Mouse (Mus musculus) stomach, embryonic 15.5 days (tissue): ENCODE results near the gene Wfikkn2. TPM values are rescaled to one million over a fixed set of nuclear protein-coding genes. Genes with fewer than 3 reads are reported as not detected.
"Not testable (repeated sequence)": the region's sequence is repeated elsewhere in the genome, so short reads cannot be mapped to it uniquely, and the experiment has no call there.

Experiments
- ATAC-seq: fragments of 200-750 bp; cut with Nextera tagmentation; 2 replicates; pipeline ENCODE4 v1.8.0; 2017; ENCODE audit warnings: low read depth, moderate number of reproducible peaks, moderate TSS enrichment; ENCODE audit not compliant: insufficient read depth, low FRiP score
- H3K27ac ChIP-seq: fragments of 300-500 bp; sonication (generic); 2 replicates; pipeline ENCODE4 v1.5.1; 2015; ENCODE audit warnings: mild to moderate bottlenecking, inconsistent platforms
- H3K27me3 ChIP-seq: fragments of 300-500 bp; sonication (generic); replicated peaks from 2 replicates; pipeline ENCODE4 v1.6.1; 2015; ENCODE audit warnings: inconsistent platforms
- H3K36me3 ChIP-seq: fragments of 300-500 bp; sonication (generic); 2 replicates; pipeline ENCODE4 v1.6.1; 2015; ENCODE audit warnings: inconsistent platforms
- H3K4me1 ChIP-seq: fragments of 300-500 bp; sonication (generic); 2 replicates; pipeline ENCODE4 v1.6.1; 2015; ENCODE audit warnings: inconsistent platforms
- H3K4me2 ChIP-seq: fragments of 300-500 bp; sonication (generic); 2 replicates; pipeline ENCODE4 v1.6.1; 2015; ENCODE audit warnings: mild to moderate bottlenecking, inconsistent platforms
- H3K4me3 ChIP-seq: fragments of 300-500 bp; sonication (generic); replicated peaks from 2 replicates; pipeline ENCODE4 v1.5.1; 2015; ENCODE audit warnings: inconsistent platforms
- H3K9ac ChIP-seq: fragments of 300-500 bp; sonication (generic); 2 replicates; pipeline ENCODE4 v1.6.1; 2015; ENCODE audit warnings: inconsistent platforms
- H3K9me3 ChIP-seq: fragments of 300-500 bp; sonication (generic); 2 replicates; pipeline ENCODE4 v1.6.1; 2016; ENCODE audit warnings: inconsistent platforms
- WGBS: fragments of 180-500 bp; shearing (Covaris S2); methylation state at CpG from one replicate; pipeline ENCODE4 v1.1.7; 2015; 5-methylcytosine and 5-hydroxymethylcytosine counted together
- polyA plus RNA-seq: library from polyadenylated mRNA; unstranded; fragments of >200 nt; fragmentation: Nextera tagmentation; extraction: Ambion mirVana; gene quantifications from 2 replicates; pipeline ENCODE4 v1.2.1, GENCODE M21; 2015

The Wfikkn2 gene
- polyA plus RNA-seq, 1 experiment from 2014 or later, result 2.7 TPM

DNA sequence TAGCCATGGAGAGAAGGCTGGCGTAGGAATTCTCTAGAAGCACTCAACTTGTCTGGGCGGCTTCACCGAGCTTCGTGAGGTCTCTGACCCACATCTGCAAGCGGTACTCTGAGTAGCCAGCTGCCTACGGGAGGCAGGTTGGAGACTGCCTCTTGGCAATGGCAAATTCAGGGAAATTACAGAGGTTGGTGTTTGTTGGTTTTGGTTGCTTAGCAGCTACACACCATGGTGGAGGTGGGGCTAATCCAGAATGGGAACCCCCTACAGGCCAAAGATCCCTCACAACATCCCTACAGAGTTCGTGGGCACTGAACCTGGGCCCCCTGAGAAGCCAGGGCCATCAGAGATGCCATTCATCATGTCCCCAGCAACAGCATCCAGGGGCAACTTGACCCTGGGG lies 29.4 kb upstream of the Wfikkn2 start:
- H3K4me1 ChIP-seq, result peaks cover 21% of the 10 kb centered on the region; the same call in 1 of the 2 replicates
- H3K27me3 ChIP-seq, result no peaks in the 10 kb centered on the region
- WGBS, result 76% methylated on average over 7 of the region's 7 CpGs
- no peaks in the 10 kb centered on the region for H3K36me3 ChIP-seq
- no peaks in the 10 kb centered on the region for H3K9me3 ChIP-seq
- H3K4me2 ChIP-seq, result no peak overlapping the region
- no peak overlapping the region for H3K9ac ChIP-seq
- H3K27ac ChIP-seq, result no peak overlapping the region
- no peak for ATAC-seq
- H3K4me3 ChIP-seq, result no peak overlapping the region

DNA sequence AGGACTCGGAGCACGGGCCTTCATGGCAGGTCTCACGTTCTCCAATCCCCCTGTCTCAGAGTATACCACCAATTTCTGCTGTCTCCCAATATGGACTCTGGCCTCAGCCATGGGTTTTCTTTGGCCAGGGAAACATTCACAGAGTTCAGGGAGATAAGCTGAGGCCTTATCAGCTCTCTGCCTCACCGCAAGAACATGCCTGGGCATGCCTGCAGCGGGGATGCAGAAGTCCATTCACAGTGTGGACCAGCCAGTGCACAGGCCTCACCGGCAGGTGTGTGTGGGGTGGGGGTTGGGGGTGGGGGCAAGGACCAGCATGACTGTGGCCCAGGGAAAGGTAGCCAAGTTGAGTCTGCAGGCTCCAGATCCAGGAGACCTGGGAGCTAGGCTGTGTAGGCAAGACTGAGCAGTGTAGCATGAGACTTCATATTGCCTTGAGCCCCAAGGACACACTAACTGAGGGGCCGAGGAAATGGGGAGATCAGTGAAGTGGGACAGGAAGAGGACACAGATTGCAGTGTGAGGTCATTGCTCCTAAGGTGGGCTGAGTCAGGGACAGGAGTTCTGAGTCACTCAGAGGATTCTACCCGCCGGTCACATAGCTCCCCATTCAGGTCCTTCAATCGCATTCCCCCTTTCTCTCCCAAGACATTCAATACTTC lies 28.5 kb upstream of the Wfikkn2 start:
- ATAC-seq, result peak; percentile 81
- H3K4me2 ChIP-seq, result no peak overlapping the region
- WGBS, result 66% methylated on average over 10 of the region's 10 CpGs
- H3K36me3 ChIP-seq, result no peaks in the 10 kb centered on the region
- H3K9me3 ChIP-seq, result no peaks in the 10 kb centered on the region
- H3K4me3 ChIP-seq, result no peak overlapping the region
- H3K27ac ChIP-seq, result peak overlapping the region; percentile 40
- H3K27me3 ChIP-seq, result no peaks in the 10 kb centered on the region
- no peak overlapping the region for H3K9ac ChIP-seq
- peaks cover 21% of the 10 kb centered on the region; the same call in 1 of the 2 replicates for H3K4me1 ChIP-seq

DNA sequence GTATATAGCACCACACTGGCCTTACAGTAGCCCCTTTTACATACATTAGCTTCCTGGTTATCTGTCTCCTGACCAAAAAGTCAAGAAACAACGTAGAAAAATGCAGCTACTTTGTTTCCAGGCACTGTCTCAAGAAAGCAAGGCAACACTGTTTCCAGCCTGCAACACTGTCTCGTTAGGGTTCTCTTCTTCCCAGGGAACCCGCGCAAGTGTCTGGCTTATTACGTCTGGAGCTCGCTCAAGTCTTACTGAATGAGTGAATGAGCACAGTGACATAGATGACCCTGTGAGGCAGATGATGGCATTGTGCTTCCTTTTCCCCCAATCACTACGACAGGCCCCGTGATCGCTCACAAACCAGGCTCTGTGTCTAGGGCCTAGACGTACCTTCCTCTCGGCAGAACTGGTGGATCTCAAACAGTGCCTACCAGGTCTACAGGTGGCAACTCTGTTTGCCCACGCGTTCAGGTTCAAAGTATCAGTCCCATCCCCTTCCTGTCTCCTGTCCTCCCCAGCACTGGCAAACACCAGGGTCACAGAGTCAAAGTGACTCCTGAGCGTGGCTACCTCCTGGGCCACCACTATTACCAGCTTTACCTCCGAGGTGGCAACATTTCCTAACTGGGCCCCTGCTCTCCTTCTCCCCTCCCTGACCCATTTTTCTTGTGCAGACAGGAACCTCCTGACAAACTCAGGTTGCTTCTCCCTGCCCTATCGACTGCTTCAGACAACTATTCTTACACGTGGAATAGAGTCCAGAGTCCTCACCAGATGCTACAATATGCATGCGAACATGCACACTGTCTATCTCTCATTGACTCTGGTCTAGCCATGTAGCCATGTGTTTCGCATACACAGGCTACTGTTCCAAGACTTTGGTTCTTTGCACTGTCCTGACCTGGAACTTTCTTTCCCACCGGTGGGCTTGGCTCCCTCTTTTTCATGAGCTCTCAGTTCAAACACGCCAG lies 27.4 kb upstream of the Wfikkn2 start:
- H3K4me1 ChIP-seq, result peaks cover 21% of the 10 kb centered on the region; the same call in 1 of the 2 replicates
- WGBS, result 83% methylated on average over 21 of the region's 21 CpGs
- H3K4me3 ChIP-seq, result no peak overlapping the region
- H3K27me3 ChIP-seq, result no peaks in the 10 kb centered on the region
- no peak overlapping the region for H3K9ac ChIP-seq
- H3K4me2 ChIP-seq, result no peak overlapping the region
- H3K27ac ChIP-seq, result peak overlapping the region; percentile 40
- no peaks in the 10 kb centered on the region for H3K9me3 ChIP-seq
- H3K36me3 ChIP-seq, result no peaks in the 10 kb centered on the region
- ATAC-seq, result no peak

DNA sequence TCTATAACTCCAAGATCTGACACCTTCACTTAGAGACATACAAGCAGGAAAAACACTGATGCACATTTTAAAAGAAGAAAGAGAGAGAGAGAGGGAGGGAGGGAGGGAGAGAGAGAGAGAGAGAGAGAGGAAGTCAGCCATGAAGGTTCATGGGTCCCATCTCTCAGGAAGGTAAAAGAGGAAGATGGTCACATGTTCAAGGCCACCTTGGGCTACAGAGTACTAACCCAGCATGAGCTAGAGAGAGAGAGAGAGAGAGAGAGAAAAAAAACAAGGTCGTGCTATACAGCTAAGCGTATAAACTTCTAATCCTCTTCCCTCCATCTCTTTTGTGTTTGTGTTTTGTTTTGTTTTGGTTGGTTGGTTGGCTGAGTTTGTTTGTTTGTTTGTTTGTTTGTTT lies 25.2 kb upstream of the Wfikkn2 start:
- Histone ChIP-seq H3K27me3 (no peaks in the 10 kb centered on the region), H3K4me1 (0 out of 2 replicates have a peak, but pooled peaks cover 16% of the 10 kb centered on the region), H3K9ac (no peak overlapping the region), H3K27ac (no peak overlapping the region), H3K36me3 (no peaks in the 10 kb centered on the region), H3K4me2 (no peak overlapping the region), H3K9me3 (no peaks in the 10 kb centered on the region), H3K4me3 (no peak overlapping the region)
- ATAC-seq, result no peak
- 96% methylated on average over 2 of the region's 2 CpGs for WGBS

DNA sequence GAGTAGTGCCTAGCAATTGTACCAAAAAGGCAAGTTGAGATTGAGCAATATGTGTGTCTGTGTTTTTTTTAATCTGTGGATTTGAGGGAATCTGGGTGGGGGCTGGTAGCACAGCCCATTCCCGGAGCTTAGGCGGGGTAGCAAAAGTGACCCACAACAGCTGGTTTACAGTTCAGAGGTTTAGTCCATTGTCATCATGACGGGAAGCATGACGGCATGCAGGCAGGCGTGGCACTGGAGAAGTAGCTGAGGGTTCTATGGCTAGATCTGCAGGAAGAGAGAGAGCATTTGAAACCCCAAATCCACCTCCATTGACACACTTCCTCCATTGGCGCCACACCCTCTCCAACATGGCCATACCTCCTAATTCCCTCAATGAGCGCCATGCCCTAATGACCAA lies 24.1 kb upstream of the Wfikkn2 start:
- H3K4me1 ChIP-seq, result peaks cover 23% of the 10 kb centered on the region; the same call in 1 of the 2 replicates
- H3K9me3 ChIP-seq, result no peaks in the 10 kb centered on the region
- ATAC-seq, result no peak
- no peak overlapping the region for H3K9ac ChIP-seq
- H3K27ac ChIP-seq, result no peak overlapping the region
- no peak overlapping the region for H3K4me2 ChIP-seq
- H3K4me3 ChIP-seq, result no peak overlapping the region
- 86% methylated on average over 7 of the region's 7 CpGs for WGBS
- no peaks in the 10 kb centered on the region for H3K27me3 ChIP-seq
- H3K36me3 ChIP-seq, result no peaks in the 10 kb centered on the region

DNA sequence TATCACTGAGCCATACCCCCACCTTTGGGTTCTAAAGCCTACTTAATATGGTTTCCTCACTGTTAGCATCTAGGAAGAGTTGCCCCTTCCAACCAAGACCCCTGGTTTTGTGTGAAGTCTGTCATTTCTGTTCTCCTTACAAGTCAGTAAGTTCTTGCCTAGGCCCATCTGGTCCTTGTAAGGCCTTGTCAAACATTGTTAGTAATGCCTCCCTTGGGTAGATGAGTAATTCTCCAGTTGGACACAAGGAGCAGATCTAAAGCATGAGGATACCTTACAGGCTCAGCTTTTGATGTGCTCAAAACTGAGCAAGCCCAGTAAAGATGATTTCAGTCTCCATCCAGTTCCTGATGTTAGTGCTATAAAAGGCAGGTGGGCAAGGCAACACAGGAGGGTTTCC lies 23.0 kb upstream of the Wfikkn2 start:
- H3K4me2 ChIP-seq, result no peak overlapping the region
- H3K4me1 ChIP-seq, result peaks cover 19% of the 10 kb centered on the region; the same call in 1 of the 2 replicates
- no peaks in the 10 kb centered on the region for H3K27me3 ChIP-seq
- H3K36me3 ChIP-seq, result no peaks in the 10 kb centered on the region
- no peak overlapping the region for H3K9ac ChIP-seq
- H3K4me3 ChIP-seq, result no peak overlapping the region
- no peaks in the 10 kb centered on the region for H3K9me3 ChIP-seq
- no peak overlapping the region for H3K27ac ChIP-seq
- no peak for ATAC-seq

DNA sequence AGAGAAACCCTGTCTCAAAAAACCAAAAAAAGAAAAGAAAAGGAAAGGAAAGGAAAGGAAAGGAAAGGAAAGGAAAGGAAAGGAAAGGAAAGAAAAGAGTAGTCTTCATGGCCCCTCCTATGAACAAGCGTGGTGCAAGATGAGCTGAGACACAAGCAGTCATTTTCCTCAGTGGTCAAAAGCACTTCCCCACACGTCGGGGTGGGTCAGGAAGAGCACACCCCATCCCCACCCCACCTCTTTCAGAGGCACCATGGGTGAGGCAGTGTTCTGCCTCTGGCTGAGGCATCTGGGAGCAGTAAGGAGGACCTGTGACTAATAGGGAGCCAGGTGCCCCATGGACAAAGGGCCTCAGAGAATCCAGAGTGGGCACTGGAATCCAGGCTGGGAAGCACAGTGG lies 20.4 kb upstream of the Wfikkn2 start:
- H3K27me3 ChIP-seq, H3K4me3 ChIP-seq, H3K27ac ChIP-seq, H3K36me3 ChIP-seq, H3K9ac ChIP-seq, ATAC-seq, H3K9me3 ChIP-seq: not testable (repeated sequence)
- H3K4me2 ChIP-seq, result 0 out of 2 replicates have a peak overlapping the region, but pooled peaks have one; percentile 57
- 68% methylated on average over 3 of the region's 3 CpGs for WGBS
- H3K4me1 ChIP-seq, result peaks cover 11% of the 10 kb centered on the region; the same call in 1 of the 2 replicates

DNA sequence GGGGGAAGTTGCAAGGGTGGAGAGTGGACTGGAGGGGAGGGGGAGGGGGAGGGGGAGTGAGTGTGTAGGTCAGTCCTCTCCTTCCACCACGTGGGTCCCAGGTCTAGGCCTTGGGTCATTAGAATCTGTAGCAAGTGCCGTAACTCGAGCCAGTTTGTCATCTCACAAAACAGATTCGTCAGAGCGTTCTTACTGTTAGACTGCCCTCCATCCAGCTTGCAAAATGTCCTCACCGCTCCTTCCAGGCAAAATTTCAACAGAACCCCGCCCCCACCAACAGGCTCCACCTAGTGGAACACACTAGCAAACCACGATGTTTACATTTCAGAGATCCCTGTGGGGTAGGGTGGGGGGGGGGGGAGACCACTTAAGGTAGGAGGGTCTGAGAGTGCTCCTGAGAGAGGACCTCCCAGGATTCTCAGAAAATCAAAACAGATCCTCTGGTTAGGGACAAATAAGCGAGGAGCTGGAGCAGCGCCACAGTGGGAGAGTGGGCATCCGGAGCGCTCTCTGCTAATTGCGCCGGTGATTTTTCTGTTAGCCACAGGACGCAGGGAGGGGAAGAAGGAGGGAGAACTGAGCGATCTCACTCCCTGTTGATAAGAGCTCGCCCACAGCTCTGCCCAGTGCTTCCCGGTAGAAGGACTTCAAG lies 19.5 kb upstream of the Wfikkn2 start:
- WGBS, result under 1% methylated on average over 18 of the region's 18 CpGs
- peak overlapping the region; percentile 67 for H3K27ac ChIP-seq
- no peak overlapping the region for H3K9ac ChIP-seq

DNA sequence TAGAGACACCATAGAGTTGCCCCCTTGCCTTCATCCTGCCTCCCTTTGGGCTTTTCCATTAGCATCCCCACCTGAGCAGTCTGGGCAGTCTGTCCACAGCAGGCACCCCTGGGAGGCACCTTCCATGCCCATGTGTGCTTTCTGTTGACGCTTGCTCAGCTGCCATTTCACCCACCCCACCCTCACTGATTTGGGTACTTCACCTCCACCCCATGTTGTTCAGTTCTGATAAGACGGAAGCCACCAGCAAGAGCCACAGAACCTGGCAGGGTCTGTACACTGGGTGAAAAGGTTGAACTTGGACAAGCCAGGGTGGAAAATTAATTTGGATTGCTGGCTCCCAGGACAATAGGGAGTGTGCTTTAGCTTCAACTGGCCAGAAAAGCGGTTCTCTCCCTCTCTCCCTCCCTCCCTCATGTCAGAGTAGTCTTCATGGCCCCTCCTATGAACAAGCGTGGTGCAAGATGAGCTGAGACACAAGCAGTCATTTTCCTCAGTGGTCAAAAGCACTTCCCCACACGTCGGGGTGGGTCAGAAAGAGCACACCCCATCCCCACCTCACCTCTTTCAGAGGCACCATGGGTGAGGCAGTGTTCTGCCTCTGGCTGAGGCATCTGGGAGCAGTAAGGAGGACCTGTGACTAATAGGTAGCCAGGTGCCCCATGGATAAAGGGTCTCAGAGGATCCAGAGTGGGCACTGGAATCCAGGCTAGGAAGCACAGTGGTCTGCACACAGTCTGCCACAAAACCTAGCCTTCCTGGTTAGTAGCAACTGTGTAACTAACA lies 16.0 kb upstream of the Wfikkn2 start:
- 65% methylated on average over 6 of the region's 6 CpGs for WGBS
- Histone ChIP-seq H3K27ac (no peak overlapping the region), H3K9ac (no peak overlapping the region), H3K36me3 (no peaks in the 10 kb centered on the region), H3K4me2 (no peak overlapping the region), H3K27me3 (no peaks in the 10 kb centered on the region), H3K4me3 (no peak overlapping the region), H3K4me1 (peaks cover 11% of the 10 kb centered on the region; the same call in 1 of the 2 replicates), H3K9me3 (no peaks in the 10 kb centered on the region)
- ATAC-seq, result peak; percentile 80; the same call in 1 of the 2 replicates

More for the DNA sequence above, 19.5 kb upstream of the Wfikkn2 start:
- no peaks in the 10 kb centered on the region for H3K36me3 ChIP-seq
- H3K4me1 ChIP-seq, result peaks cover 11% of the 10 kb centered on the region; the same call in 1 of the 2 replicates
- peak overlapping the region; percentile 57 for H3K4me2 ChIP-seq
- H3K4me3 ChIP-seq, result peak overlapping the region; percentile 30
- no peaks in the 10 kb centered on the region for H3K27me3 ChIP-seq
- H3K9me3 ChIP-seq, result no peaks in the 10 kb centered on the region
- peak; percentile 68 for ATAC-seq

DNA sequence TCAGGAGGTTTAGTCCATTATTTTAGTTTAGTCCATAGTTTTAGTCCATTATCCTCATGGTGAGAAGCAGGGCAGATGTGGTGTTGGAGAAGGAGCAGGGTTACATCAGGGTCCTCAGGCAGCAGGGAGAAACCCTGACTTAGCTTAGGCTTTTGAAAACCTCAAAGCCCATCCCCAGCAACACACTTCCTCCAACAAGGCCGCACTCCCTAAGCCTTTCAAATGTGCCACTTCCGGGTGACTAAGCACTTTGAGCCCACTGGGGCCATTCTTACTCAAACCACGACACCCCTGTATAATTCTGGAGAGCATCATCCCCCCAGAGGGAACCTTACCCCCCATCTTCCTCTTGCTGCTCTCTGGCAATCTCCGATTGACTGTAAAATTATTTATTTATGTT lies 14.0 kb upstream of the Wfikkn2 start:
- no peak overlapping the region for H3K9ac ChIP-seq
- no peaks in the 10 kb centered on the region for H3K9me3 ChIP-seq
- no peak overlapping the region for H3K4me3 ChIP-seq
- H3K4me1 ChIP-seq, result 0 out of 2 replicates have a peak, but pooled peaks cover 7% of the 10 kb centered on the region
- WGBS, result 68% methylated on average over 4 of the region's 4 CpGs
- H3K4me2 ChIP-seq, result no peak overlapping the region
- H3K36me3 ChIP-seq, result no peaks in the 10 kb centered on the region
- ATAC-seq, result no peak
- no peak overlapping the region for H3K27ac ChIP-seq
- no peaks in the 10 kb centered on the region for H3K27me3 ChIP-seq

DNA sequence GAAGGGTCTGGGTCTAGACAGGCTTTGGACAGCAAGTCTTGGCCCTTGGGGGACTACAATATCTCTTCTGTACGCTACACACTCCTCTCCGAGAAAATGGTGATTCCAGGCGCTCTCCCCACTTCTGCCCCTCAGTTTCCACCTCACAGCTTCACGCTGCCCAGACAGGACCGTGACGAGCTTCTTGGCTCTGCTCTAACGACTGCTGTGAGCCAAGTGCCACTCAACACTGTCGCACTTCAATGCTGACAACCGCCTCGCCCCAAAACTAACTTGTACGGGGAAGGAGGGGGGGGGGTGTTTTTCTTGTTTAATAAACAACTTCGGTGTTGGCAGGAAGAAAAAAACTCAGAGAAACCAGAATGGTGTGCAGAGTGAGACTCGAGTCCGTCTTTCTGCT lies 12.2 kb upstream of the Wfikkn2 start:
- no peaks in the 10 kb centered on the region for H3K9me3 ChIP-seq
- H3K9ac ChIP-seq, result no peak overlapping the region
- no peak overlapping the region for H3K4me3 ChIP-seq
- H3K4me1 ChIP-seq, result 0 out of 2 replicates have a peak, but pooled peaks cover 4% of the 10 kb centered on the region
- no peak overlapping the region for H3K27ac ChIP-seq
- ATAC-seq, result no peak
- 77% methylated on average over 14 of the region's 14 CpGs for WGBS
- H3K4me2 ChIP-seq, result no peak overlapping the region
- H3K36me3 ChIP-seq, result no peaks in the 10 kb centered on the region
- H3K27me3 ChIP-seq, result no peaks in the 10 kb centered on the region
